Mouse (Mus musculus) intestine, embryonic 15.5 days (tissue): Measurements from ENCODE around the gene Rreb1. TPM values are rescaled to one million over a fixed set of nuclear protein-coding genes. Genes with fewer than 3 reads are reported as not detected.
A peak's percentile ranks its signal among the peaks of the same experiment; 100 is the strongest.

ENCODE experiments used
- ATAC-seq: fragments of 200-750 bp; cut with Nextera tagmentation; 2 replicates; pipeline ENCODE4 v1.8.0; 2017; ENCODE audit warnings: moderate TSS enrichment, moderate library complexity
- H3K27ac ChIP-seq: fragments of 300-500 bp; sonication (generic); 2 replicates; pipeline ENCODE4 v1.5.1; 2015; ENCODE audit warnings: mild to moderate bottlenecking, inconsistent platforms
- H3K27me3 ChIP-seq: fragments of 300-500 bp; sonication (generic); replicated peaks from 2 replicates; pipeline ENCODE4 v1.6.1; 2015; ENCODE audit warnings: inconsistent platforms
- H3K36me3 ChIP-seq: fragments of 300-500 bp; sonication (generic); 2 replicates; pipeline ENCODE4 v1.6.1; 2015; ENCODE audit warnings: inconsistent platforms
- H3K4me1 ChIP-seq: fragments of 300-500 bp; sonication (generic); replicated peaks from 2 replicates; pipeline ENCODE4 v1.6.1; 2015; ENCODE audit warnings: inconsistent platforms
- H3K4me2 ChIP-seq: fragments of 300-500 bp; sonication (generic); replicated peaks from 2 replicates; pipeline ENCODE4 v1.6.1; 2015; ENCODE audit warnings: mild to moderate bottlenecking, inconsistent platforms
- H3K4me3 ChIP-seq: fragments of 300-500 bp; sonication (generic); replicated peaks from 2 replicates; pipeline ENCODE4 v1.5.1; 2015; ENCODE audit warnings: inconsistent platforms
- H3K9ac ChIP-seq: fragments of 300-500 bp; sonication (generic); 2 replicates; pipeline ENCODE4 v1.6.1; 2015; ENCODE audit warnings: inconsistent platforms
- H3K9me3 ChIP-seq: fragments of 300-500 bp; sonication (generic); 2 replicates; pipeline ENCODE4 v1.6.1; 2016; ENCODE audit warnings: inconsistent platforms
- WGBS: fragments of 180-500 bp; shearing (Covaris S2); methylation state at CpG from one replicate; pipeline ENCODE4 v1.1.7; 2015; 5-methylcytosine and 5-hydroxymethylcytosine counted together
- polyA plus RNA-seq: library from polyadenylated mRNA; unstranded; fragments of >200 nt; fragmentation: Nextera tagmentation; extraction: Ambion mirVana; gene quantifications from 2 replicates; pipeline ENCODE4 v1.2.1, GENCODE M21; 2015

The Rreb1 gene
- polyA plus RNA-seq, 1 experiment from 2014 or later, result 16.5 TPM

GRCm38 (mm10) chr13:37760373-37760772, 17.8 kb upstream of the Rreb1 start:
- Histone ChIP-seq H3K4me1 (peaks cover 6% of the 10 kb centered on the region), H3K9ac (no peak overlapping the region), H3K27me3 (no peaks in the 10 kb centered on the region), H3K4me2 (no peak overlapping the region), H3K36me3 (no peaks in the 10 kb centered on the region), H3K4me3 (no peak overlapping the region), H3K9me3 (no peaks in the 10 kb centered on the region), H3K27ac (no peak overlapping the region)
- no peak for ATAC-seq
- WGBS, result 69% methylated on average over 3 of the region's 3 CpGs

DNA sequence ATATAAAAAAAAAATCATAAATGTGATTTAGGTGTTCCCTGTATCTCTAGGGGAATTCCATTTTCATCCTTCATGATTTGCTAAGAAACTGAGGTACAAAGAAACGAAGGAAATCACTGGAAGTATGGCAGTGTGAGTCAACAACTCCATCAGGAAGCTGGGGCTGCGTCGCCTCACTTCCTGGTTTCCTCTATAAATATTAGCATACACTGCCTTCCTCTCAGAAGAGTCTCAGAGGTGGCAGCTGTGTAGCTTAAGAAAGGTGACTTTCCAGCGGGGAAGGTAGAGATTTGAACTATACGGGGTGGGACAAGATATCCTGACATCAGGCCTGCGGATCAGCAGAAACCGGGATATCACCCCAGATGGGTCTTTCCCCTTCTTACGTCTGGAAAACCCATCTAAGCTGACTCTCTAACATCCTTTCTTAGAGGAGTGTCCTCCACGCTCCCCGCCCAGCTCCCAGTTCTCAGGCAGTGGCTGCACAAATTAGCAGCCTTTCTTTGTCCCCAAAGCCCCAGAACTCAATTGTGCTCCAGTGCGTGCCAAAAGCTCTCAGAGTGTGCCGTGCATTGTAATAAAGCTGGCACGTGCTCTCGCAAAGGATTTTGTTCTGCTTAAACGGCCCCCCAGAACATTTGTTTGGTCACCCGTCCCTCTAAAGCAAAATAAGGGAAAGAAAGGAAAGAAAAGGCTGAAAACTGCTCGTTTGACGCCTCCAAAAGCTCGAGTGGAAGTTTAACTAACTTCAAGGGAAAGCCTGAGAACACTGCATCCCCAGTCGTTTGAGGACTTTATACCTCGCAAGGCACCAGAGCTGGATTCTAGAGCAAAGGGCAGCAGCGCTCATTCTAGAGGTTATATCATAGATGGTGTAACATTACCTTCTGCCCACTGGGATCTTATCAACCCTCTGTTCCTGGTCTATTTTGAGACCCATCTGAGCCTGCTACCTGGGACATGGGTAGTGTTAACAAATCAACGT, 17.0 kb upstream of the Rreb1 start:
- H3K4me1 ChIP-seq, result peaks cover 6% of the 10 kb centered on the region
- H3K36me3 ChIP-seq, result no peaks in the 10 kb centered on the region
- peak overlapping the region; percentile 17; the same call in 1 of the 2 replicates for H3K4me2 ChIP-seq
- no peaks in the 10 kb centered on the region for H3K27me3 ChIP-seq
- WGBS, result 42% methylated on average over 23 of the region's 23 CpGs
- peak overlapping the region; percentile 1; the same call in 1 of the 2 replicates for H3K9ac ChIP-seq
- no peaks in the 10 kb centered on the region for H3K9me3 ChIP-seq
- ATAC-seq, result peak; percentile 80
- H3K4me3 ChIP-seq, result no peak overlapping the region
- peak overlapping the region; percentile 42 for H3K27ac ChIP-seq

- no peak overlapping the region for H3K4me3 ChIP-seq
- no peak overlapping the region for H3K27ac ChIP-seq
- ATAC-seq, result no peak
- no peak overlapping the region for H3K4me2 ChIP-seq
- H3K9me3 ChIP-seq, result no peaks in the 10 kb centered on the region
- peaks cover 6% of the 10 kb centered on the region for H3K4me1 ChIP-seq
- no peak overlapping the region for H3K9ac ChIP-seq
- 53% methylated on average over 9 of the region's 9 CpGs for WGBS
- no peaks in the 10 kb centered on the region for H3K36me3 ChIP-seq
- no peaks in the 10 kb centered on the region for H3K27me3 ChIP-seq
Observed at GRCm38 (mm10) chr13:37763800-37764407, 14.3 kb upstream of the Rreb1 start.

- H3K9me3 ChIP-seq, result no peaks in the 10 kb centered on the region
- H3K36me3 ChIP-seq, result no peaks in the 10 kb centered on the region
- no peak overlapping the region for H3K27ac ChIP-seq
- H3K4me1 ChIP-seq, result no peaks in the 10 kb centered on the region
- no peak overlapping the region for H3K4me2 ChIP-seq
- H3K9ac ChIP-seq, result no peak overlapping the region
- 58% methylated on average over 1 of the region's 1 CpGs for WGBS
- ATAC-seq, result no peak
- no peak overlapping the region for H3K4me3 ChIP-seq
- H3K27me3 ChIP-seq, result no peaks in the 10 kb centered on the region
Observed at GRCm38 (mm10) chr13:37769777-37770176, 8.4 kb upstream of the Rreb1 start.

- Histone ChIP-seq H3K4me3 (no peak overlapping the region), H3K4me2 (no peak overlapping the region), H3K27me3 (no peaks in the 10 kb centered on the region), H3K4me1 (peaks cover 7% of the 10 kb centered on the region; the same call in 1 of the 2 replicates), H3K9me3 (no peaks in the 10 kb centered on the region), H3K36me3 (no peaks in the 10 kb centered on the region), H3K27ac (no peak overlapping the region), H3K9ac (no peak overlapping the region)
- no peak for ATAC-seq
Observed at GRCm38 (mm10) chr13:37773476-37773875, 4.7 kb upstream of the Rreb1 start.

DNA sequence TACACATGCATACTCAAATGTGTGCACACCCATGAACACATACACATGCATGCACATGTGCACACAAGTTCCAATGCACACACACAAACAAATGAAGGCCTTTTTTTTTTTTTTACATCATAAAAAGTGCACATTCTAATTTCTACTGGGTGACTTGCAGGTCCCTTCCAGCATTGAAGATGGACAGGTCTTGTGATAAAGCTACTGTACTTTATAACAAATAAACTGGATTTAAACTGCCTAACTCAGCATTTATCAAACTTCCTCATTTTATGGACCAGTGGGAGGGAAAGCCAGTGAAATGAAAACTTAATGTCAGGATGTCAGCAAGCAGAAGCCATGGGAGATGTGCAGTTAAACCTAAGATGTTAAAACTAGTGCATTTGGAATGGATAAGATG, 1.5 kb upstream of the Rreb1 start:
- no peak for ATAC-seq
- Histone ChIP-seq H3K9me3 (no peaks in the 10 kb centered on the region), H3K4me3 (no peak overlapping the region), H3K36me3 (no peaks in the 10 kb centered on the region), H3K9ac (no peak overlapping the region), H3K27me3 (no peaks in the 10 kb centered on the region), H3K27ac (no peak overlapping the region), H3K4me2 (no peak overlapping the region), H3K4me1 (peaks cover 14% of the 10 kb centered on the region; the same call in 1 of the 2 replicates)

GRCm38 (mm10) chr13:37777351-37778146, 651 bp upstream of the Rreb1 start:
- peak overlapping the region; percentile 100 for H3K4me2 ChIP-seq
- no peaks in the 10 kb centered on the region for H3K36me3 ChIP-seq
- H3K27me3 ChIP-seq, result no peaks in the 10 kb centered on the region
- WGBS, result 20% methylated on average over 25 of the region's 25 CpGs
- peak overlapping the region; percentile 56 for H3K9ac ChIP-seq
- no peaks in the 10 kb centered on the region for H3K9me3 ChIP-seq
- peaks cover 14% of the 10 kb centered on the region; the same call in 1 of the 2 replicates for H3K4me1 ChIP-seq
- peak; percentile 52 for ATAC-seq
- H3K4me3 ChIP-seq, result peak overlapping the region; percentile 58
- H3K27ac ChIP-seq, result no peak overlapping the region

- under 1% methylated on average over 33 of the region's 33 CpGs for WGBS
- H3K27me3 ChIP-seq, result no peaks in the 10 kb centered on the region
Observed at GRCm38 (mm10) chr13:37778594-37779231, 513 bp downstream of the Rreb1 start.

GRCm38 (mm10) chr13:37779251-37779667, 1.1 kb downstream of the Rreb1 start:
- H3K4me3 ChIP-seq, result peak overlapping the region; percentile 58
- H3K4me2 ChIP-seq, result peak overlapping the region; percentile 100
- WGBS, result 9% methylated on average over 9 of the region's 9 CpGs
- peak; percentile 19; the same call in 1 of the 2 replicates for ATAC-seq
- no peaks in the 10 kb centered on the region for H3K36me3 ChIP-seq
- no peaks in the 10 kb centered on the region for H3K9me3 ChIP-seq
- H3K9ac ChIP-seq, result peak overlapping the region; percentile 56; the same call in 1 of the 2 replicates
- H3K27me3 ChIP-seq, result no peaks in the 10 kb centered on the region
- H3K27ac ChIP-seq, result no peak overlapping the region
- H3K4me1 ChIP-seq, result peaks cover 14% of the 10 kb centered on the region; the same call in 1 of the 2 replicates

More at GRCm38 (mm10) chr13:37778594-37779231, 513 bp downstream of the Rreb1 start:
- peak overlapping the region; percentile 56 for H3K9ac ChIP-seq
- peaks cover 14% of the 10 kb centered on the region; the same call in 1 of the 2 replicates for H3K4me1 ChIP-seq
- H3K9me3 ChIP-seq, result no peaks in the 10 kb centered on the region
- H3K4me3 ChIP-seq, result peak overlapping the region; percentile 58
- peak overlapping the region; percentile 100 for H3K4me2 ChIP-seq
- ATAC-seq, result peak; percentile 57
- no peak overlapping the region for H3K27ac ChIP-seq
- H3K36me3 ChIP-seq, result no peaks in the 10 kb centered on the region

- Histone ChIP-seq H3K9ac (no peak overlapping the region), H3K4me1 (peaks cover 14% of the 10 kb centered on the region; the same call in 1 of the 2 replicates), H3K36me3 (no peaks in the 10 kb centered on the region), H3K9me3 (no peaks in the 10 kb centered on the region), H3K4me2 (no peak overlapping the region), H3K27me3 (no peaks in the 10 kb centered on the region), H3K27ac (no peak overlapping the region), H3K4me3 (no peak overlapping the region)
- 82% methylated on average over 2 of the region's 2 CpGs for WGBS
- no peak for ATAC-seq
Observed at GRCm38 (mm10) chr13:37781557-37781956, 3.4 kb downstream of the Rreb1 start.

DNA sequence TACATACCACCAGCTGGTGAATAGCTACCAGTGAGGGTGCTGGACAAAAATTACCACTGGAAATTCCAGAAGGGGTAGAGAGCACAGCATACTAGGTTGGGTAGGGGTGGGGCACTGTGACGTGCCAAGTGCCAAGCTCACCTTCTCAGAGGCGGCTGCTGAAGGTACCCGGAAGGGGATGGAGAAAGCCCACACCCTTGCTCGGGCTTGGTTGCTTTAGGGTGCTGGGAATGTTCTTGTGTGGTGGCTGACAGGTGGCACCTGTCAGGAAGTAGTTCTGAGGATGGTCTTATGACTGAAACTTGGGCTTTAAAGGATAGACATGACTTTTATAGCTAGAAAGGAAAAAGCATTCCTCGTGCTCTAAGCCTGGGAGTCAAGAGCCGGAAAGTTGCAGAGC, 3.9 kb downstream of the Rreb1 start:
- Histone ChIP-seq H3K4me2 (no peak overlapping the region), H3K36me3 (no peaks in the 10 kb centered on the region), H3K27ac (no peak overlapping the region), H3K4me3 (no peak overlapping the region), H3K9me3 (no peaks in the 10 kb centered on the region), H3K9ac (no peak overlapping the region), H3K4me1 (peaks cover 14% of the 10 kb centered on the region; the same call in 1 of the 2 replicates), H3K27me3 (no peaks in the 10 kb centered on the region)
- no peak for ATAC-seq
- 79% methylated on average over 6 of the region's 6 CpGs for WGBS
